ENCODE assay signal across 8 mouse cellular contexts in genomic region chr17:15823838-15824237, GRCm38 (mm10). TPM values are rescaled to one million over a fixed set of nuclear protein-coding genes. Genes with fewer than 3 reads are reported as not detected.
A peak's percentile ranks its signal among the peaks of the same experiment; 100 is the strongest.
DNase-seq lines count a peak whose midpoint lies in the region; ATAC-seq and TF ChIP-seq lines count a peak whose summit lies in the region.
"Had no signal": no experiment of that assay in that cellular context is flagged by ENCODE, and none has a peak within 500 bp of the region (broad histone marks: within the 10 kb centered on the region; RNA-seq: fewer than 3 reads in every experiment).

No protein-coding gene starts in this region.

- no peaks in the 10 kb centered on the region for H3K9me3 ChIP-seq in liver, embryonic 11.5 days (ENCODE audit: control insufficient read depth, low read length)
- H3K9me3 ChIP-seq in forebrain, embryonic 11.5 days (ENCODE audit: control insufficient read depth, low read length): no peaks in the 10 kb centered on the region
- H3K9me3 ChIP-seq in intestine, embryonic 16.5 days (ENCODE audit: control insufficient read depth, low read length): no peaks in the 10 kb centered on the region

- no peak for ATAC-seq in liver, embryonic 11.5 days (replicated peaks; ENCODE audit: low FRiP score)
- no peak for ATAC-seq in forebrain, embryonic 11.5 days (replicated peaks; ENCODE audit: low FRiP score)
- no peak for ATAC-seq in intestine, embryonic 16.5 days

- no peak overlapping the region for H3K27ac ChIP-seq in liver, embryonic 11.5 days (ENCODE audit: low read depth, low read length)
- H3K27ac ChIP-seq in forebrain, embryonic 11.5 days (ENCODE audit: low read depth, low read length): no peak overlapping the region
- 0 out of 2 replicates have a peak overlapping the region, but pooled peaks have one; percentile 13 for H3K27ac ChIP-seq in intestine, embryonic 16.5 days (ENCODE audit: low read length)
- H3K27ac ChIP-seq in small intestine, adult 2 months (ENCODE audit: insufficient read depth, low read depth, low read length): peak overlapping the region; percentile 14; the same call in 1 of the 2 replicates

- H3K4me1 ChIP-seq in liver, embryonic 11.5 days (replicated peaks; ENCODE audit: control insufficient read depth, insufficient read depth, low read length): no peaks in the 10 kb centered on the region
- H3K4me1 ChIP-seq in forebrain, embryonic 11.5 days (replicated peaks; ENCODE audit: control insufficient read depth, insufficient read depth, low read length): no peaks in the 10 kb centered on the region; the same call in 1 of the 2 replicates
- peaks cover 16% of the 10 kb centered on the region for H3K4me1 ChIP-seq in intestine, embryonic 16.5 days (ENCODE audit: control insufficient read depth, insufficient read depth, low read length)
- H3K4me1 ChIP-seq in small intestine, adult 2 months (ENCODE audit: control insufficient read depth, insufficient read depth, insufficient read length, low read length): peaks cover 8% of the 10 kb centered on the region; the same call in 1 of the 2 replicates

- H3K36me3 ChIP-seq in liver, embryonic 11.5 days (ENCODE audit: control insufficient read depth, insufficient read depth, low read length): peaks cover 2% of the 10 kb centered on the region; the same call in 1 of the 2 replicates
- no peaks in the 10 kb centered on the region for H3K36me3 ChIP-seq in forebrain, embryonic 11.5 days (ENCODE audit: control insufficient read depth, insufficient read depth, low read length)
- H3K36me3 ChIP-seq in intestine, embryonic 16.5 days (ENCODE audit: control insufficient read depth, insufficient read depth, low read length): no peaks in the 10 kb centered on the region
- H3K36me3 ChIP-seq in small intestine, adult 2 months (ENCODE audit: control insufficient read depth, insufficient read depth, low read length): peaks cover 3% of the 10 kb centered on the region; the same call in 1 of the 2 replicates

- H3K4me2 ChIP-seq in liver, embryonic 11.5 days: peak overlapping the region; percentile 61
- peak overlapping the region; percentile 80 for H3K4me2 ChIP-seq in forebrain, embryonic 11.5 days (ENCODE audit: low read depth, low read length, severe bottlenecking)
- peak overlapping the region; percentile 65 for H3K4me2 ChIP-seq in intestine, embryonic 16.5 days (ENCODE audit: low read depth, low read length)

- 55% methylated on average over 3 of the region's 3 CpGs for WGBS in liver, embryonic 11.5 days
- 50% methylated on average over 3 of the region's 3 CpGs for WGBS in forebrain, embryonic 11.5 days
- WGBS in intestine, embryonic 16.5 days: 41% methylated on average over 3 of the region's 3 CpGs
- WGBS in small intestine, adult 2 months: 15% methylated on average over 3 of the region's 3 CpGs

- peaks cover 46% of the 10 kb centered on the region for H3K27me3 ChIP-seq in liver, embryonic 11.5 days (replicated peaks; ENCODE audit: control insufficient read depth, insufficient read depth, low read length)
- no peaks in the 10 kb centered on the region for H3K27me3 ChIP-seq in forebrain, embryonic 11.5 days (ENCODE audit: control insufficient read depth, insufficient read depth, low read length)
- H3K27me3 ChIP-seq in intestine, embryonic 16.5 days (replicated peaks; ENCODE audit: control insufficient read depth, insufficient read depth, low read length): no peaks in the 10 kb centered on the region
- H3K27me3 ChIP-seq in small intestine, adult 2 months (ENCODE audit: control insufficient read depth, insufficient read depth, low read length): no peaks in the 10 kb centered on the region

- DNase-seq in liver, embryonic 11.5 days (ENCODE audit: low spot score): no peak
- no peak for DNase-seq in liver
- DNase-seq in forebrain, embryonic 11.5 days (ENCODE audit: low spot score): no peak
- no peak for DNase-seq in natural killer cell, adult 2 months (ENCODE audit: low spot score in 2 of 2)
- no peak for DNase-seq in layer of hippocampus, adult 11-12 months (ENCODE audit: low spot score)
- DNase-seq: lung, postnatal 10 days had no signal

- peak overlapping the region; percentile 68 for H3K4me3 ChIP-seq in liver, embryonic 11.5 days (ENCODE audit: low read depth, low read length)
- peak overlapping the region; percentile 88 for H3K4me3 ChIP-seq in forebrain, embryonic 11.5 days (ENCODE audit: low read depth, low read length)
- peak overlapping the region; percentile 99 for H3K4me3 ChIP-seq in intestine, embryonic 16.5 days (ENCODE audit: low read length)
- H3K4me3 ChIP-seq in small intestine, adult 2 months (ENCODE audit: low read depth, low read length): peak overlapping the region; percentile 16; the same call in 1 of the 2 replicates

- H3K9ac ChIP-seq in liver, embryonic 11.5 days (ENCODE audit: low read depth, low read length): no peak overlapping the region
- peak overlapping the region; percentile 93; the same call in 1 of the 2 replicates for H3K9ac ChIP-seq in forebrain, embryonic 11.5 days (ENCODE audit: low read length)
- peak overlapping the region; percentile 95 for H3K9ac ChIP-seq in intestine, embryonic 16.5 days (ENCODE audit: low read depth, low read length)

- no peak for TF ChIP-seq CTCF in small intestine, adult 2 months (IDR thresholded peaks at IDR 0.05; ENCODE audit: extremely low read depth, insufficient read length, insufficient replicate concordance, low read depth, low read length)

- TF ChIP-seq POLR2A in small intestine, adult 2 months (IDR thresholded peaks at IDR 0.05; ENCODE audit: low read depth, low read length): no peak

RNA-seq across cellular contexts. Expression of gene Rgmb, which starts 7.0 kb away (rescaled TPM):
- polyA plus RNA-seq in liver, embryonic 11.5 days (2014; fragmentation: Nextera tagmentation; extraction: Ambion mirVana): 3.6 and 5.1 TPM in 2 replicates
- 47.6 and 56.5 TPM in 2 replicates for polyA plus RNA-seq in forebrain, embryonic 11.5 days (2014; fragmentation: Nextera tagmentation; extraction: Ambion mirVana)
- polyA plus RNA-seq in intestine, embryonic 16.5 days (2015; fragmentation: Nextera tagmentation; extraction: Ambion mirVana): 17.8 and 24.8 TPM in 2 replicates
- 76.1 and 97.5 TPM in 2 replicates for polyA plus RNA-seq in small intestine, adult 2 months (2012; rRNA removed)

Comparison
In these comparisons a context has a peak if more than half of its experiments do, and no peak if none do; other contexts are left out.
1. H3K27ac ChIP-seq: peak in intestine, embryonic 16.5 days (single experiment) and small intestine, adult 2 months (single experiment); none in liver, embryonic 11.5 days (single experiment) and forebrain, embryonic 11.5 days (single experiment).
2. H3K4me3 ChIP-seq: peak in every context shown above with its lines; median percentile 99 in intestine, embryonic 16.5 days; 88 in forebrain, embryonic 11.5 days; 68 in liver, embryonic 11.5 days; 16 in small intestine, adult 2 months.
3. Peak in every context shown above with its lines, with median percentiles within 50 percentile points of each other: H3K4me2 ChIP-seq.